ENCODE assay signal across 7 mouse cellular contexts in genomic region chr4:88209351-88209814, GRCm38 (mm10).
DNase-seq lines count a peak whose midpoint lies in the region; ATAC-seq lines count a peak whose summit lies in the region.

No protein-coding gene starts in this region.

- H3K4me3 ChIP-seq in midbrain, embryonic 11.5 days (ENCODE audit: low read depth, low read length): no peak overlapping the region
- no peak overlapping the region for H3K4me3 ChIP-seq in midbrain, embryonic 10.5 days
- no peak overlapping the region for H3K4me3 ChIP-seq in forebrain, embryonic 14.5 days (ENCODE audit: low read depth, low read length)
- no peak overlapping the region for H3K4me3 ChIP-seq in midbrain, embryonic 13.5 days (replicated peaks)

- H3K27me3 ChIP-seq in midbrain, embryonic 11.5 days (ENCODE audit: control insufficient read depth, insufficient read depth, low read length): no peaks in the 10 kb centered on the region
- H3K27me3 ChIP-seq in midbrain, embryonic 10.5 days (ENCODE audit: low read depth, poor library complexity, severe bottlenecking): no peaks in the 10 kb centered on the region
- no peaks in the 10 kb centered on the region for H3K27me3 ChIP-seq in forebrain, embryonic 14.5 days (replicated peaks; ENCODE audit: control insufficient read depth, insufficient read depth, low read length)
- no peaks in the 10 kb centered on the region for H3K27me3 ChIP-seq in midbrain, embryonic 13.5 days

- DNase-seq in midbrain, embryonic 11.5 days (ENCODE audit: low spot score, missing footprints): peak; percentile 2
- no peak for DNase-seq in midbrain, embryonic 10.5 days (ENCODE audit: low spot score)
- peak; percentile 90 for DNase-seq in forebrain, embryonic 14.5 days (ENCODE audit: low spot score)
- DNase-seq in layer of hippocampus, adult 9-11 months: peak; percentile 63
- DNase-seq in T-cell, adult 2 months (ENCODE audit: low spot score): no peak

- H3K27ac ChIP-seq in midbrain, embryonic 11.5 days (ENCODE audit: low read depth, low read length): no peak overlapping the region
- no peak overlapping the region for H3K27ac ChIP-seq in midbrain, embryonic 10.5 days (replicated peaks)
- peak overlapping the region; percentile 87 for H3K27ac ChIP-seq in forebrain, embryonic 14.5 days (ENCODE audit: low read depth, low read length)
- H3K27ac ChIP-seq in midbrain, embryonic 13.5 days: peak overlapping the region; percentile 86

- H3K9ac ChIP-seq in midbrain, embryonic 11.5 days (ENCODE audit: low read length): no peak overlapping the region
- H3K9ac ChIP-seq in forebrain, embryonic 14.5 days (ENCODE audit: low read length): no peak overlapping the region
- H3K9ac ChIP-seq in midbrain, embryonic 13.5 days (replicated peaks): no peak overlapping the region

- H3K9me3 ChIP-seq in midbrain, embryonic 11.5 days (ENCODE audit: control insufficient read depth, low read length): no peaks in the 10 kb centered on the region
- H3K9me3 ChIP-seq in midbrain, embryonic 10.5 days (replicated peaks): no peaks in the 10 kb centered on the region
- no peaks in the 10 kb centered on the region for H3K9me3 ChIP-seq in forebrain, embryonic 14.5 days (replicated peaks; ENCODE audit: control insufficient read depth, low read length)
- H3K9me3 ChIP-seq in midbrain, embryonic 13.5 days: no peaks in the 10 kb centered on the region

- 90% methylated on average over 3 of the region's 3 CpGs for WGBS in midbrain, embryonic 11.5 days
- 89% methylated on average over 3 of the region's 3 CpGs for WGBS in midbrain, embryonic 10.5 days
- 37% methylated on average over 3 of the region's 3 CpGs for WGBS in forebrain, embryonic 14.5 days
- 62% methylated on average over 3 of the region's 3 CpGs for WGBS in midbrain, embryonic 13.5 days

- H3K4me2 ChIP-seq in midbrain, embryonic 11.5 days: no peak overlapping the region
- no peak overlapping the region for H3K4me2 ChIP-seq in forebrain, embryonic 14.5 days (ENCODE audit: low read length)
- H3K4me2 ChIP-seq in midbrain, embryonic 13.5 days (replicated peaks): no peak overlapping the region

- no peak for ATAC-seq in midbrain, embryonic 11.5 days (ENCODE audit: low FRiP score)
- peak; percentile 85 for ATAC-seq in forebrain, embryonic 14.5 days
- ATAC-seq in midbrain, embryonic 13.5 days: peak; percentile 62; the same call in 1 of the 2 replicates
- ATAC-seq in inflammation-experienced regulatory T-cells, adult 6 months: no peak

- H3K4me1 ChIP-seq in midbrain, embryonic 11.5 days (ENCODE audit: control insufficient read depth, insufficient read depth, low read length): no peaks in the 10 kb centered on the region
- H3K4me1 ChIP-seq in midbrain, embryonic 10.5 days: peaks cover 2% of the 10 kb centered on the region; the same call in 1 of the 2 replicates
- peaks cover 27% of the 10 kb centered on the region; the same call in 1 of the 2 replicates for H3K4me1 ChIP-seq in forebrain, embryonic 14.5 days (ENCODE audit: control insufficient read depth, insufficient read depth, low read length)
- peaks cover 26% of the 10 kb centered on the region for H3K4me1 ChIP-seq in midbrain, embryonic 13.5 days (replicated peaks)

- H3K36me3 ChIP-seq in midbrain, embryonic 11.5 days (ENCODE audit: control insufficient read depth, insufficient read depth, low read length): no peaks in the 10 kb centered on the region
- no peaks in the 10 kb centered on the region for H3K36me3 ChIP-seq in midbrain, embryonic 10.5 days
- H3K36me3 ChIP-seq in forebrain, embryonic 14.5 days (ENCODE audit: control insufficient read depth, insufficient read depth, low read length): no peaks in the 10 kb centered on the region
- H3K36me3 ChIP-seq in midbrain, embryonic 13.5 days: no peaks in the 10 kb centered on the region

Comparison
In these comparisons a context has a peak if more than half of its experiments do, and no peak if none do; other contexts are left out.
1. ATAC-seq: peak in forebrain, embryonic 14.5 days (single experiment) and midbrain, embryonic 13.5 days (single experiment); none in midbrain, embryonic 11.5 days (single experiment) and inflammation-experienced regulatory T-cells, adult 6 months (single experiment).
2. DNase-seq: peak in midbrain, embryonic 11.5 days (single experiment), forebrain, embryonic 14.5 days (single experiment) and layer of hippocampus, adult 9-11 months (single experiment); none in midbrain, embryonic 10.5 days (single experiment) and T-cell, adult 2 months (single experiment).
3. H3K27ac ChIP-seq: peak in forebrain, embryonic 14.5 days (single experiment) and midbrain, embryonic 13.5 days (single experiment); none in midbrain, embryonic 11.5 days (single experiment) and midbrain, embryonic 10.5 days (single experiment).